Mouse (Mus musculus): ENCODE results near the gene Olfr212.
"Not testable (repeated sequence)": the region's sequence is repeated elsewhere in the genome, so short reads cannot be mapped to it uniquely, and the experiment has no call there.

Olfr212 gene

GRCm38 (mm10) chr6:116506302-116507003 is at the start of gene Olfr212:
TSS of gene Olfr212 (plus strand) at chr6:116506516.
- not testable (repeated sequence) for DNase-seq (ENCODE audit: low spot score)

- no peak for DNase-seq (ENCODE audit: low spot score)
Measured at GRCm38 (mm10) chr6:116458728-116459127, 47.6 kb upstream of the Olfr212 start.

- no peak for DNase-seq (ENCODE audit: low spot score)
Measured at GRCm38 (mm10) chr6:116459232-116459631, 47.1 kb upstream of the Olfr212 start.

GRCm38 (mm10) chr6:116460544-116461283 is 45.6 kb upstream of the Olfr212 start, which contains the start of gene Alox5:
TSS of gene Alox5 (minus strand) at chr6:116461178.
- DNase-seq (ENCODE audit: low spot score) = peak; percentile 69

- peak; percentile 24 for DNase-seq (ENCODE audit: low spot score)
Measured at GRCm38 (mm10) chr6:116468081-116468480, 38.2 kb upstream of the Olfr212 start.

GRCm38 (mm10) chr6:116485081-116485480 is 21.2 kb upstream of the Olfr212 start:
- DNase-seq (ENCODE audit: low spot score) = no peak

GRCm38 (mm10) chr6:116486833-116487232 is 19.5 kb upstream of the Olfr212 start:
- no peak for DNase-seq (ENCODE audit: low spot score)

GRCm38 (mm10) chr6:116488791-116489190 is 17.5 kb upstream of the Olfr212 start, which contains the start of gene Olfr211:
TSS of gene Olfr211 (plus strand) at chr6:116489091.
- no peak for DNase-seq (ENCODE audit: low spot score)

- DNase-seq (ENCODE audit: low spot score) = no peak
Measured at GRCm38 (mm10) chr6:116493742-116494141, 12.6 kb upstream of the Olfr212 start.

GRCm38 (mm10) chr6:116495960-116496359 is 10.4 kb upstream of the Olfr212 start:
- DNase-seq (ENCODE audit: low spot score) = no peak

GRCm38 (mm10) chr6:116514832-116515231 is 8.5 kb downstream of the Olfr212 start:
- DNase-seq (ENCODE audit: low spot score) = no peak

GRCm38 (mm10) chr6:116538156-116538555 is 31.8 kb downstream of the Olfr212 start, which contains the start of gene Olfr213:
TSS of gene Olfr213 (plus strand) at chr6:116538456.
- no peak for DNase-seq (ENCODE audit: low spot score)

GRCm38 (mm10) chr6:116542500-116542899 is 36.2 kb downstream of the Olfr212 start:
- no peak for DNase-seq (ENCODE audit: low spot score)

GRCm38 (mm10) chr6:116550841-116551240 is 44.5 kb downstream of the Olfr212 start, which contains the start of gene Gm5580:
TSS of gene Gm5580 (plus strand) at chr6:116551141.
- not testable (repeated sequence) for DNase-seq (ENCODE audit: low spot score)

GRCm38 (mm10) chr6:116553935-116554334 is 47.6 kb downstream of the Olfr212 start, which contains the start of gene Olfr214:
TSS of gene Olfr214 (plus strand) at chr6:116554235.
- no peak for DNase-seq (ENCODE audit: low spot score)

GRCm38 (mm10) chr6:116554952-116555351 is 48.6 kb downstream of the Olfr212 start:
- DNase-seq (ENCODE audit: low spot score) = no peak
